Mouse (Mus musculus): ENCODE results near the gene D7Ertd443e. TPM values are rescaled to one million over a fixed set of nuclear protein-coding genes. Genes with fewer than 3 reads are reported as not detected.
A peak's percentile ranks its signal among the peaks of the same experiment; 100 is the strongest.

Gene D7Ertd443e
- total RNA-seq, 1 experiment from 2014 or later = 5.6 TPM

DNA sequence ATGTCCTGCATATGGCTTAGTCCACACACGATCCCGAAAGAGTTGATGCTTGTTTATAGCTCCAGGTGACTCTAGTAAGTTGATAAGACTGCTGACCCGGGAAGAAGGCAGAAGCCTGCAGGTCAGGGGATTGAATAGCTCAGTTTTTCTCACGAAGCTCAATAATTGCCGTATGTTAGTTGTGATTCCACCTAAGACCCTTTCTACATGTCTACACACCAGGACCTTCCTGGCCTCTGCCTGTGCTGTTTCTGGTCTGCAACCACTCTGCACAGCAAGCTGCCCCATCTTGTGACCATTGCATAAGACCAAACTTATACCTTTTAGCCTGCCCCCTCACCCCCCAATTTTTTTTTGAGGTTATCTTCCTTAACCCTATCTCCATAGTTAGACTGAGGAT is 96.3 kb downstream of the D7Ertd443e start:
- DNase-seq = no peak

DNA sequence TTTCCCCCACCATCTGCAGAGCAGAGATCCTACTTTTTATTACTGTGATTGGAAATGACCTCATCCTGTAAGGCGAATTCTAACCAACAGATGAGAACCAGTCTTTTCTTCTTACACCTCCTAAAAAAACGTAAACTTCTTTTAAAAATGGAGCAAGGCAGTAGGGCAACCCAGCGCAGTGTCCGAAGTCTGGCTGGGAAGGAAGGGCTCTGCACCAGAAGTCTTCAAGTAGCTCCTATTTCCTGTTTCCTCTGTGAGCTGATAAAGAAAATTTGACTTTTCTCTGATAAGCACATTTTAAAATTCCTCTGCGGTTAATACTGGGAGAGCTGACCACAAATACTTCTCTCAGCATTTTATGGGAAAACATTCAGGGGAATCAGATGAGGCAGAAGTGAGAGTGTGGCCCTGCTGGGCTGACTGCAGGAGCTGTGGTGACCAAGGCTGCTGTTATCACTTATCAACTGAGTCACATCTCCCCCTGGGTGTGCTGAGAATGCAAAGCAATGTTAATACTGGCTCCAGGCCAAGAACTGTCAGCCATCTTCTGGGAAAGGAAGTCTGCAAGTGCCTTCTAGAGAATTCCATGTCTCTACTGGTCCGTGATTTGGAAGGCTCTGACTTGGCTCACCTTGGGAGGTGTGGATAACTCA is 97.8 kb downstream of the D7Ertd443e start:
- peak; percentile 43 for DNase-seq

DNA sequence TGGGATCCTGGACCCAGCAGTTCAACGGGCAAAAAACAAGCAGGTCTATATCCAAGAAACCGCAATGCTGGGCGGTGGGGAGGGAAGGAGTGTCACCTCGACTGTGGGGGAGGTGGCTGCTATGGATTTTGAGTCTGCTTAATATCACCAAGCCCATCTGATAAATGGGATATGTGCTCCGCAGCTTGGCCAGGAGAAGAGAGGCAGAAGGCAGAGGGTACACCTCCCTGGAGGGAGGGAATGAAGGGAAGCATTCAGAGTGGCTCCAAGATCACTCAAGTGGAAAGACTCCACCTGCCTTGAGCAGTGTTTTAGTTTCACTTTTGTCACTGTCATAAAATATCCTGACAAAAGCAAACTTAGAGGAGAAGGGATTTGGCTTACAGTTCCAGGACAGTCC is 112.5 kb downstream of the D7Ertd443e start:
- DNase-seq = no peak

DNA sequence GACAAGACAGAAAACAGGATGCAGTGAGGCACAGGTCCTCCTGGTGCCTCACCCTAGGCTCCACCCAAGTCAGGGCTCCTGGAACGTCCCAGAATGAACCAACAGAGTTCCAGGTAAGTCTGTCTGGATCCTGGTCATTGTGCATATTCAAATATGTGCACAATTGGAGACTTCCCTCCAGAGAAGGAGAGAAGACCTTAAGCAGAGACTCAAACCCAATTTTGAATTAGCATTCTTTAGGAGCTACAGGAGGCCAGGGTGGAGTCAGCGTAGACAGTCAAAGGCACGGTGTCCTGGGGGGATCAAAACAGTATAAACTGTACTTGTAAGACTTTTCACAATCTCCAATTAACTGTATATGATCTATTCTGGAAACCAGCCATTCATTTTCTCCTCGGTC is 113.0 kb downstream of the D7Ertd443e start:
- no peak for DNase-seq

DNA sequence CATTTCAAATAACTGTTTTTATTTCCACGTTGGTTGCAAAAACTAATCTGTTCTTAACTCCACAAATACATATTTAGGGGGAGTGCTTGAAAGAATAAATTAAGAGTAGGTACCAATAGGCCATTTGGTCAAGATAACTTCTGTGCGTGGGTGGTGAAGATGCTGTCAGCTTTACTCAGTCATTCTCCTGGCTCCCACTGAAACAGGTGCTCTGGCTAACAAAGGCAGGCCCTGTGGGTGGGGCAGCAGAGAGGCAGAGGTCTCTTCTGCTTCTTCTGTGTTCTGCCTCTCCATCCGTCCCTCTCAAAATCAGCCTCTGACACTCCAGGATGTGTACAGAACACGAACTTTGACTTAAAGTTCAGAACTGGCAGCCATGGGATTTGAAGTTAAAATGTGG is 119.7 kb downstream of the D7Ertd443e start:
- DNase-seq = no peak

DNA sequence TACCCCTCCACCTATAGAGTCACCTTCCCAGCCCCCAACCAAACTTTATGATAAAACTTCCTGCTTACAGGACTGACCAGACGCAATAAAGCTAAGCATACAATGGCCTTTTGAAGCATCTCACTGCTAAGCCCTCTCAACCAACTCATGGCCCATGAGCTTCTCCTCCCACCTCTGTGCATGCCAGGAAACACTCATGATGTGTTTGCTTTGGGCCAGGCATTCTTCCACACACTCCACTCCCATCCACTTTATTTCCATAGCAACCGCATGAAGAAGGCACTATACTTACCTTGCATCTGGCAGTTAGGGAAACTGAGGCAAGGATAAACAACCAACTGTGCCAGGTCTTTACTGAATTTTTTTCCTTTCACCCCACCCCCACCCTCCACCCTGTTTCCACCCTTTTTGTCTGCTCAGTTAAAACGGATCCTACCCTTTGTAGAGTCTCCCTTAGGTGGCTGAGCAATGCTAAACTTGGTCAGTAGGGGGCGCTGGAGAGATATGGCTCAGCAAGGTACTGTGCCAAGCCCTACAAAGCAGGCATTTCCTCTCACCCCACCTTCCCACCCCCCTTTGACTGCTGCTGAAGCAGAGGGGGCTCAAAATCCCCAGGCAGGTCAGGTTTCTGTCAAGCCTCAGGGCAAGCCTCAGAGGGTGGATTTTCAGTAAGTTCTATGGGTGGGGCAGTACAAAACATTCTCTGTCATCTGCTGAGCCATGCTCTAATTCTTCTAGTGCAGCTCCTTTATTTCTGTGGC is 122.1 kb downstream of the D7Ertd443e start:
- DNase-seq = peak; percentile 87

DNA sequence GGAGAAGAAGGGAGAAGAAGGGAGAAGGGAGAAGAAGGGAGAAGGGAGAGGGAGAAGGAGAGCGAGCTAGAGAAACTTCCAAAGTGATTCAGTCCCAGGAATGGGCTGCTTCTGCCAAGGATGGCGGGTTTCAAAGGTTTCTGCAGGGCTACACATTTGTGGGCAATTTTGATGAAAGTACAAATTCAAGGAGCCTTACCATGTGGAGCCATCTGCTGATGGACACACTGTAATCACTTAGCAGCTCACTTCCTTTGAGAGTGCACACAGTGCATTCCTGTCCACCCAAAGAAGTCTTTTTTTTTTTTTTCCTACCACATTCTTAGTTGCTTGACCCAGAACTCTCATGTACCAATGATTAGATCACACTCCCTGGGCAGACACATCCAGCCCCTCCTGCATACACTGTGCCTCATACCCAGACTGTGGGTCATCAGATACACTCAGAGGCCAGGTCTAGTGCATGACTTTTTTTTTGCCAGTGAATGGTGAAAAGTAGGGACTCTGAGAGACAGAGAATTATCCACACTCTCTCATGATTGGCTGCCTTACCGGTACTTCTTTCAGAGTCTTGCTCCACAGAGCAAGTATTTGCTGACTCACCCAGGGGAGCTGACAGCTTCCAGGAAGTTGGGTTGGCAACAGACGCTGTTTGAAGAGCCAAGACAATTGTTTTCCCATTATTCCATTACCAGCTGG is 124.3 kb downstream of the D7Ertd443e start:
- DNase-seq = peak; percentile 58

DNA sequence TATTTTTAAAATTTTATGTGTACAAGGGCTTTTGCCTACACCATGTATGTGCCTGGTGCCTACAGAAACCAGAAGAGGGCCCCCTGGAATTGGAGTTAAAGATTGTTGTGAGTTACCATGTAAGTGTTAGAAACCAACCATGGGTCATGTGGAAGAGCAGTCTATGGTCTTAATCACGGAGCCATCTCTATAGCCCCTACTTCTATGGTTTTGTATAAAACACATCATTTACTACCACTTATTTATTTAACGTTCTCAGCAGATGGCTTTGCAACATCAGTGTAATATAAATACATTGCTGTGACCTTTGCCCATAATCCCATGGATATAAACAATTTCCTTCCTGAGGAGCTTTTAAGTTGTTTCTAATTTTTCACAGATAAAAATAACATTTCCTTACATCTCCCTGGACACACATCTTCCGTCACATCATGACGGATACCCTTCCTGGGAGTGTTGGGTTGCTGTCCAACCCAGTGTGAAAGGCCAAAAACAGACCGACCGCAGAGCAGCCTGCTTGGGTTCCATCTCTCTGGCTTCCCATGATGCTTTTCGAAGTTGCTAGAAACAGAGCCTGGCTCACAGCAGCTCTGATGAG is 135.1 kb downstream of the D7Ertd443e start:
- DNase-seq = no peak

DNA sequence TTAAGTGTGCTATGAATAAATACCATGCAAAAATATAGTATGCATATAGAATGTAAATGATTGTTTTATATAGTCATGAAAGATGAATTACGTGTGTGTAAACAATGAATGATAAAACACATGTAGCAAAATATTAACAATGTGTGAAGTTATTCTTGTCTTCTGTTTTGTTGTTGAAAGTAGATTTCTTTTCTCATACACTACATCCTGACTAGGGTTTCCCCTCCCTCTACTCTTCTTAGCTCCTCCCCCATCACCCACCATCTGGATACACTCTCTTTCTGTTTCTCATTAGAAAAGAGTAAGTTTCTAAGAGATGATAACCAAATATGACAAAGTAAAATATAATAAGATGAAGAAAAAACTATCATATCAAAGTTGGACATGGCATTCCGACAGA is 137.4 kb downstream of the D7Ertd443e start:
- DNase-seq = no peak

DNA sequence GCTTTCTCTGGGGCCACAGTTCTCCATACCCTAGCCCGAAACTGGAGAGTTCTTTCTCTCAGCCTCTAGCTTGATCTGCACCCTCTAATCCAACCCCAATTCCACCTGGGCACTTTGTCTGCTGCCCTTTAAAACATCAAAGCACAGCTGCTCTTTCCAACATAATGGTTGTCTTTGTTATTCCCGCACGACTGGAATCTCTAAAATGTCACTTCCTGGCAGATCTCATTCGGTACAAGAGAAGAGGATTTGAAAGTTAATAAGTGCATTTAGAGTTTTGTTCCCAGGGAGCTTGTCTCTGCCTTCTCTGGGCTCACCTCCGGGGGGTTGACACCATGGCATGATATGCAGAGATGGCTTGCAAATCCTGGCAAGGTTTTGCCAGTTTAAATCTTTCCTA is 138.8 kb downstream of the D7Ertd443e start:
- DNase-seq = no peak

DNA sequence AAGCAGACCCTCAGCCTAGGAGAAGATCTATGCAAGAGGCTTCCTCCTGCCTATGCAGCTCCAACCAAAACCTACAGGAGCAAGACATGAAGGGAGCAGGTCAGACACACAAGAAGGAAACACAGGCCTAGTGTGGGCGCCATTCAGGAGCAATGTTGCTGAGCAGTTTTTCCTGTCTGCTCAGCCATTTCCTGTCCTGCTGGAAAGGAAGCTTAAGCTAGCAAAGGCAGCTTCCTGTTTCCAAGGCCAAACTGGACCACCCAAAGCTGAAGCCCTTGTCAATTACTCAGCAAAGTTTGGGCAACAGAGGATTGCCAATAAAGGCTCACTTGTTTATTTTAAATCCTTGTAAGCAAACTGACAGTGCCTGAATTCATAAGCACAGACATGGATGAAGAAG is 142.7 kb downstream of the D7Ertd443e start:
- DNase-seq = no peak

DNA sequence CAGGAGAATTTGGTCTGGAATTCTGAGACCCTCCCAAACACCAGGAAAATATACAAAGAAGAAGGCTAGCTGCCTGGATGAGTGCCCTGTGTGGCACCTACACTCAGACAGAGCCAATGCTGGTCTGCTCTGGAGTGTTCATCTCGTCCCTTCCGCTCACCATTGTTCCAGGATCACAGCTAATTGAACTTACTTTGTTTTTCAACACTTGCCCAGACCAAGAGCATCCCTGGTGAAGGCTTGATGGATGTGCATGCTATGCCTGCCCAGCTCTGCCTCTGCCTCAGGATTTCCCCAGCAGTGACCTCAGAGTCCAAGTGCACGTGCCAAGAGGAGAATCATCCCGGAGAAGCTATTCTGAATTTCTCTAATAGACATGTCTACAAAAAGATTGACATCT is 144.2 kb downstream of the D7Ertd443e start:
- no peak for DNase-seq

DNA sequence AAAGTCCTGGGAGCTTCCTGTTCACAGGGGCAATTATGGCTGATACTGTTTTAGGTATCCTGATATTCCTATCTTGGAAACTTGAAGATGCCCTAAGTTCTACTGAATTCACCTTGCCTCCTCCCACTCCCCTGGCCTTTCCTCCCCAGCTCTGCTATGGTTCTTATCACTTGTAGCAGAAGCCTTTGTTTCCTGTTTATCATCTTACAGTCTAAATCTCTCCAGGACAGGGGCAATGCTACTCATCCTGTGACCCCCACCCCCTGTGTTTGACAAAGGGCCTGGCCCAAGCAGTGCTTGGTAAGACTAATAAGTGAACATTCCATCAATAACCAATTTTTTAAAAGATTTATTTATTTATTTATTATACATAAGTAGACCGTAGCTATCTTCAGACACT is 144.9 kb downstream of the D7Ertd443e start:
- no peak for DNase-seq

DNA sequence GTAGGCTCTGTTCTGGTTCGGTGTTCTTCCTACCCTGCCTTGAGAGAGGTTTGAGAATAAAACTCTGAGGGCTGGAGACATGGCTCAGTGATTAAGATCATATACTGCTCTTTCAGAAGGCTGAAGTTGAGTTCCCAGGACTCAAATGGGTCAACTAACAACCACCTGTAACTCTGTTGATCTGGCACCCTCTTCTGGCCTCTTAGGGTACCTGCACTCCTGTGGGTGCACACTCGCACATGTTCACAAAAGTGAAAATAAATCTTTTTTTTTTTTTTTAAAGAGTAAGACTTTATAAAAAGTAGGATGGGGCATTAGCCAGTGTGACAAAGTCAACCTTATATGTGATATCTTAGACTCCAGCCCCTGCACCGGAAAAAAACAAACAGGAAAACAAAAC is 146.6 kb downstream of the D7Ertd443e start:
- DNase-seq = no peak

DNA sequence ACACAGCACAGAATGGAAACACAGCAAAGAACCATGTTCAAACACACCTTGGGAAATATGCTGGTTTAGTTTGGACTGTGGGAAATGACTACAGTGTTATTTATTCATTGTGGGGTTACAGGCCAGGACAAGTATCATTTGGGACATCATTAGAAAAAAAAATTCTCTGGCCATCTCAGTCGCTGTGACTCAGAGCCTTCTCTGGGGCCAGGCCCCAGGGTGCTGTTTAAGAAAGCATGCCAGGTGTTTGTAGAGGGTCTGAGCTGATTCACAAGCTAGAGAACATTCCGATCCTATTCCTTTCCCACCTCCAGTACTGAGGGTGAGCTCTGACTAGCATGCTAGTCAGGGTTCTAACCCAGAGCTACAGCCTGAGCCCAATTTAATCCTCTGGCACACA is 148.1 kb downstream of the D7Ertd443e start:
- no peak for DNase-seq

DNA sequence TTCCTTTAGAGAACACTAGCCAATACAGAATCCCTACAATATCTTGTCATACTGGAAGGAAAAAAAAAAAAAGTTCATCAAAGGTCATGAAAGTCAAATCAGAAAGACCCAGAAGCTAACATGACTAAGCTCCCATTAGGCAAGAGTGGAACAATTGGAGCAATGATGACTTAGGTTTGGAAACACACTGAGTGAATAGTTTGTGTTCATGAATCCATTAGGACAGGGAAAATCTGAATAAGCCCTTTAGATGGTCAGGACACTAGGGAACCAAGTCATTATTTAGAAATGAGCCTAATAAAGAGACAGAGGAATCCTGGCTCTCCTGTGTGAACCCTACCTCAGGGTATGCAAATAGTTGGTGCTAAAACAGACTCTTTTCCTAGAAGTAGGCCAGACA is 148.7 kb downstream of the D7Ertd443e start:
- no peak for DNase-seq

DNA sequence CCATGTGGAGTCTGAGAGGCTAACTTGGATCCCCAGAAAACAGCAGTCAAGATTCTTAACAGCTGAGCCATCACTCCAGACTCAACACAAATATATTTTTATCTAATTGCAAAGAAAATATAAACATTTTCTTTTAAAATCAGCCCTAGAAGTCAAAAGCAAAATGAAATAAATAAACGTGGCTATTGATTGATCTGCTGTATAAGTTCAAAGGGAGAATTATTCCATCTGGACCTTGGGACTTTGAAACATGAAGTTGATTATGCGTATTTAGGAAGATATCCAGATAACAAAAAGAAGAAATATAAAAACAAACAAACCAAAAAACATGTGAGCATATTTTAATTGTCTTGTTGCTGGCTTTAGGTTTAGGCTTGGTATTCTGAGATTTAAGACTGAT is 149.9 kb downstream of the D7Ertd443e start:
- DNase-seq = no peak

DNA sequence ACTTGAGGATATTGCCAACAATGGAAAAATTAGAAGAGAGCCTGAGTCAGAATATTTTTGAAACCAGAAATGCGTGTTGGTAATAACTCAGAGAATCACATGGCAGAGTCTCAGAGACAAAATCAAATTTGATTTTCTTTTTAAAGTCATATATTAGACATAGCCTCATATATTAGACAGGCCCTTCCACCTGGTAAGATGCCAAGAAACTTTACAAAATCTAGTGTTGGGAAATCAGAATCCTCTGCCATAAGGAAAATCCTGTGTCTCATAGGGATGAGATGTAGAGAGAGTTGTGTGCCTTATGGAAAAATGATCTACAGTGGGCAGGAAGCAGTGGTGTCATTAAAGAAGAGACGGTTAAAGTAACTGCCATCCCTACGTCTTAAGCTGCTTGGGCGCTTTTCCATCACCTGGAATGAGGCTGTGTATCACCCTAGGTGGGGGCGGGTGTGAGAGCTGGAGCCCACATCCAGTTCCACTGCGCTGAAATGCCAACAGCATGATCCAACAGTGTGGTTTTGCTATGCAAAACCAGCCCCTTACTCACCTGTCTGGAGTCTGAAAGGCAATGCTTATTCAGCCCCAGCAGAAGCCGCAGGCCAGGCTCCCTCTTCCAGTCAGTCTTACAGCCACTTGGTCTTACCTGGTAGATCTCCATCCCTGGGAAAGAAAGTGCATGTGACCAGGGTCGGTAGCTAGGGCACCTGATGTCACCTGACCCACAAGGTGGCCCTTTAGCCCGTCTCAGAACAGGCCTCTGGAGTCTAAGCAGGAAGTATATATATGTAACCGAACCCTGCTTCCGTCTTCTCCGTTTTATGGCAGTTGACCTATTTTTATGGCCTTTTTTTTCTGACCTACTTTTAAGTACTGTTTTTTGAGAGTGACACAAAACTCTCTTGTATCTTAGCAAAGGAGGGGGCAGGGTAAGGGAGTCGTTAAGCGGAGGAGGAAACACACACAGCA is 153.8 kb downstream of the D7Ertd443e start, which contains the start of gene Adam12:
Adam12 (minus strand) TSS at position 769 of the 969 bp plus-strand sequence.
- no peak for DNase-seq

DNA sequence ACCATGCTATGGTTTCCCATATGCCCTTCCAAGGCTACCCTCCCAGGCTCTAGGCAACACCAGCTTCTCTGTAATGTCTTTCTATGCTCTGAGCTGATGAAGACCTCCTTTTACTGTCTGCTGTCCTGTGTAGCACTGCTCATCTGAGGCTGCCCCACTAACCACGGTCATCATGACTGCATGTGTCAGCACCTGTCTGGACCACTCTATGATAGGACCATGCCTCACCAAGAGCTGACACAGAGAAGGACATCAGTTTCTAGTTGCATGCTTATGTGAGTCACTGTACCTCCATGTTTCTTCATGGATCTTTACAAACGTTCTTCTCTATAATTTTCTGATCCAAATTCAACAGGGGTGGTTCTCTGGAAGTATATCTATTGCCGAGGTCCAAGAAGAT is 154.8 kb downstream of the D7Ertd443e start:
- no peak for DNase-seq

DNA sequence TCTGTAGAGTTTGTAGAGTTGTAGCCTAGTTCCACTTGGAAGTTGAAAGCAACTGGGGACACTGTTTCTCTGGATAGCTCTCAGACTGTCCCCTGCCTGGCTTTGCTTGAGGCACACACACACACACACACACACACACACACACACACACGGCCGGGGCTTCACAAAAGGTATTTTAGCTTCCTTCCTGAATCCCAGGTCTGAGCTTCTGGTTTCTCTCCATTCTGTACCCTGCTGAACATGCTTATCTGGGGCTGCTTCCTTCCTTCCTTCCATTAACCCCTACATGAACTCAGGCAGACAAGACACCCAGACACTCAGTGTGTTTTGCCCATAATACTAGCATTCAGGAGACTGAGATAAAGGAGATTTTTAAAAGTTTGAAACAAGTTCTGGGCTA is 155.6 kb downstream of the D7Ertd443e start:
- no peak for DNase-seq

DNA sequence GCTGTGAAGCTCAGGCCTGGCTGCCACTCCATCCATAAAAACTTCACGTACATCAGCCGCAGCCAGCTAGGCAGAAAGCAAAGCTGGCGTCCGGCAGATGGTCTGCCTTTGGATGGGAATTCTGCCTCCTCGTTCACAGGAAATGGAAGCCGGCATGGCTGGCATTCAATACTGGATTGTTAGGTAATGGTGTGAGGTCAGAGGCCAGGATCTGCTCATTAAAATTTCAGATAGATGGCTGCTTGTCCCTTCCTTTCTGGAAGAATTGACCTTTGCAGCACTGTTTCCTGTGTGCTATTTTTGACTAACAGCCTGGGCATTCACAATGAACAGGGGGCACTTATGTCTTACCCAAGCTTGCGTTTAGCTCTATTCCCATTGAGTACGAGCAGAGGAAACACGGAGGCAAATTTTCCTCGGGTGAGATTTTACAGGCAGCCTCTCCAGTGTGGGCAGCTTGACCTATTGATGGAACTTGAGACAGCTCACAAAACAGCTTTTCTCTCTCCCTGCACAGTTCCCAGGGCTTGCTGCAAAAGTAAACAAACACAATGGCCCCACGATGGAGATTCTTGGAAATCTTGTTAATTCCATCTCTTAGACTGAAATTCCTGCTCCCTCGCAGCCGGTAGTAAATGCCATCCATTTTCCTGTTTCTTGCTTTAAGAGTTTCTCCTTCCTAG is 157.5 kb downstream of the D7Ertd443e start:
- DNase-seq = peak; percentile 32
